Mouse (Mus musculus) kidney, postnatal 36 days (tissue): ENCODE results near the gene Rchy1.
A peak's percentile ranks its signal among the peaks of the same experiment; 100 is the strongest.

Source experiments
- DNase-seq, 2 experiments: peaks; one replicate each; pipeline ENCODE4 v3.0.0; 2021 to 2022; ENCODE audit warnings: mixed read lengths in 2 of 2

Rchy1 gene

DNA sequence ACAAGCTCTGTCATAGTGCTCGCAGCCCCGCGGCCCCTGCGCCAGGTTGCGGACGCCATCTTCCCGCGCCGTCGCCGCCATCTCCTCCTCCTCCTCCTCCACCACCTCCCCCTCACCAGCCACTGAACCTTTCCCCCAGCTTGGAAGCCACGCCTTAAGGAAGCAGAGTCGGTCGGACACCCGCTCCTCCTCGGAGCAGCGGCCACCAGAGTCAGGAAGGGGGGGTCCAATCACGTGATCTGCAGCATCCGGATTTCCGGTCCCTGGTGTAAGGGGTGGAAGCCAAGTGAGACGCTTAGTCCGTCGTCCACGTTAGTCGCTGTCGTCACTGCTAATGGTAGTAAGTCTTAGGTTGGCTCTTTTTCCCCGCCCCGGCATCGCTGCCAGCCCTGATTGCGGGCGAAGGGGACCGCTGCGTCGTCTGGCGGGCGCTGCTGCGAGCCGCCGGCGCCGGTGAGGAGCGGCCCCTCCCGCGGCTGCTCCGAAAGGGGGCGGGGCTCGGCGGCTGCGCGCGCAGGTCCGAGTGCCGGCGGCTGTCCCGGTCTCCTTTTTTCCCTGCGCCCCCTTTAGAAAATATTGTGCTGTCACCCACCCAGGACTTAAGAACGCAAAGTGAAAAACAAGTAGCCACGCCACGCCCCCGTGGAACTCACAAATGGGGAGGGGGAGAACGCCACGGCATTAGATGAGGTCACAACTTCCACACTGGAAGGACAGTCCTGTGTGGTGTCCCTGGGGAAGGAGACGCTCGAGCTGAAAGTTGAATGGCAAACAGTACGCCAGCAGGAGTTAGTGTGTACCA is at the start of gene Rchy1:
Gene Rchy1, minus strand, starts transcription at position 430 of the 802 bp plus-strand sequence.
- DNase-seq: peak; percentile 97 to 99

DNA sequence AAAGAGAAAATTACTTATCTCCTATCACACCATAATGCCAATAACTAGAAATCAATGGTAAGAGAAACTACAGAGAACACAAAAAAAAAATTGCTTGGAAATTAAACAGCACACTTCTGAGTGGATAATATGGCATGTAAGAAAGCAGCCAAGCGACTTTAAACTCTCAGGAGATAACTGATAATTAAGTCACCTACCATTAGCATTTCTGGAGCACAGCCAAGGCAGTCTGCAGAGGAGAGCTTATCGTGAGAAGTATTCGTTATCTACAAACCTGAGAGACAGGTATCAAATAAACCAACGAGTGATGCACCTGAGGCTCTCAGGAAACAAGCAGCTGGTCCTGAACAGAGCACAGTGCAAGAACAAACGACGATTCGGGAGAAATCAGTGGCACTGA is 48.9 kb upstream of the Rchy1 start:
- DNase-seq: no peak

DNA sequence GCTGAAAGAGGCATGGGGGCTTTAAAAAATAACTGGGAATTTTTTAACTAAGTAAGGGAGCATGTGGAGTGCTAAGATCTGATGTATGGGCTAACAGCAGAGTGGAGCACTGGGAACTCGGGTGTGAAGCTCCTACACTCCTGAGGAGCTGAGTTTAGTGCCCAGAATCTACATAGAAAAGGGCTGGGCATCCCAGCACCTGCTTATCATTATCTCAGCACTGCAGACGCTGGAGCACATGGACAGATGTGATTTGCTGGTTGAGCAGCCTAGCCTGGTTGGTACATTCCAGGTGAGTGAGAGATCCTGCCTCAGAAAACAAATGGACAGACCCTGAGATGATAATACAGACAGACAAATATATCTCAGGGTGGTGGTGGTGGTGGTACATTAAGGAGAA is 47.0 kb upstream of the Rchy1 start:
- no peak for DNase-seq

DNA sequence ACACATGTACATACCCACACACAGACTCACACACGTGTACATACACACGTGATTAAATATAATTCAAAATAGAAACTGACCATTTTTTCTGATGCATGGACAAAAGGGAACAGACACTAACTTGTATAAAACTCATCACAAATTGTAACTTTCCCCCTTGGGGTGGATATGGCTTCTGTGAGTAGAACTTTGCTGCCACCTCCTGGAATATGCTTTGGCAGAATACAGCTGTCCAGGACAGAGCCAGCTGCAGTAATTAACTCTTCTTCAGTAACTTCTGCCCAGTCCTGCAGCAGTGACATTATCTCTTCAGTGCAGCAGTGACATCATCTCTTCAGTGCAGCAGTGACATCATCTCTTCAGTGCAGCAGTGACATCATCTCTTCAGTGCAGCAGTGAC is 40.1 kb upstream of the Rchy1 start:
- peak in 1 of 2 experiments; percentile 34 for DNase-seq

- DNase-seq: peak; percentile 12 to 19
Observed at GRCm38 (mm10) chr5:92000770-92001169, 37.9 kb upstream of the Rchy1 start.

DNA sequence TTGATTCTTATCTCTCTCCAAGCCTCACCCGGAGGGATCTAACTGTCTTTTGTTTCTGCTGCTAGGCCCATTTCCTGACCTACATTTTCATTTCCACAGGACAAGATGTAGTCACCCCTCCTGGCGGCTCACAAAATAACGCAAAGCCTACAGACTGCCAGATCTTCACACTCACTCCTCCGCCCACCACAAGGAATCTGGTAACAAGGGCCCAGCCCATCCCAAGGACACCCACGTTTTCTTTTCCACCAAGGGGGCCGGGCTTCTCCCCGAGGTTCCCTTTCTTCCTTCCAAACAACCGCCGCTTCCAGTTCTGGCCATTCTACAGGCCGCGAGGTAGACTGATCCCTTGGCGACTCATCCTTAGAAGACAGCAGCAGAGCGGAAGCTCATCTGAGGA is 31.7 kb upstream of the Rchy1 start:
- peak in 1 of 2 experiments; percentile 3 for DNase-seq

DNA sequence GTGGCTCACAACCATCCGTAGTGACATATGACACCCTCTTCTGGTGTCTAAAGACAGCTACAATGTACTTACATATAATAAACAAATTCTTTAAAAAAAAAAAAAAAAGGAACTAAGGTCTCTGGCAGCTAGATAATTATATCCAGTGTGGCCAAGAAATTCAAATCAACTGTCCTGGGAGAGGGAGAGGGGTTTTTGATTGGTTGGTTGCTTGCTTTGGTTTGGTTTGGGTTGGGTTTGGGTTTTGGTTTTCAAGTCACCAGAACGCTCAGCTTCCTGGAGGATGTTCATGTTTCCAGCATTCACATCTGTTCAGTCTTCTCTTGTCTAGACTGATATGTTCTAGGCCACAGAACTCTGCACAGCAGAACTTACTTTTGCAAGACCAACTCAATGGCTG is 30.2 kb upstream of the Rchy1 start:
- no peak for DNase-seq

GRCm38 (mm10) chr5:91991191-91991937 is 28.5 kb upstream of the Rchy1 start:
- DNase-seq: no peak

DNA sequence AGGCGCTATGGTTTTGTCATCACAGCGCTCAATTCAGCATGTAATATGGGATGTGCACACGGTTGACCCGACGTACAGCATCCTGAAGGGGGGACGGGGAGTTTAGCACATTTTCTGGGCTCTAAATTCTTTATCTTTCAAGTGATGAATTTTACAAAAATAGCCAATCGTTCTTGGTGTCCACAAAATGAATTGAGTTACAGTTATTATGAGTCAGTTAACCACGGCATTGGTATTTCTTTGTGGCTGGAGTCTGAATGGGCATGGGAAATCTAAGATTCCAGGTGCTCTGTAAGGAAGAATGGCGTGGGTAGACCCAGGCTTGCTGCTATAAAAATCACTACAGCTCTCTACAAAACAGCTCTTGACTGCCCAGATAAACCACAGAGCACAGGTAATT is 26.4 kb upstream of the Rchy1 start:
- DNase-seq: no peak

DNA sequence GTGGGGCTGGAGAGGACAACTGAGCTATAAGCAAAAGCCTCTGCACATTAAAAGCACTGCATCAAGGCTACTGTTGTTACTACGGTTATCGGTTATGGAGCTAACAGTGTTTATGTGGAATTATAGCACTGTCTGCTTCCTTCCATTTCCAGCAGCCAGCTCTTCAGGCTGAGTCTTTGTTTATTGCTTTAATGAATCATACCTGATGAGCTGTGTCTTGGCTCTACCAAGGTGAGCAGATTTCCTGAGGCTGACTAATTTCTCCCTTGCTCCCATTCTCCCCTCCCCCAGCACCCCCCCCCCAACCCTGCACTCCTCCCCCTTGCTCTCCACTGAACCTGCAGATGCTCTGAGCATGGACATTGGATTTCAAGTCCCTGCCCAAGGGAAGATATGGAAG is 24.9 kb upstream of the Rchy1 start:
- no peak for DNase-seq

GRCm38 (mm10) chr5:91987236-91987635 is 24.4 kb upstream of the Rchy1 start, which contains the start of gene Odaph:
TSS of gene Odaph (plus strand) at chr5:91987475.
- DNase-seq: no peak

- no peak for DNase-seq
Observed at GRCm38 (mm10) chr5:91985721-91986120, 22.9 kb upstream of the Rchy1 start.

DNA sequence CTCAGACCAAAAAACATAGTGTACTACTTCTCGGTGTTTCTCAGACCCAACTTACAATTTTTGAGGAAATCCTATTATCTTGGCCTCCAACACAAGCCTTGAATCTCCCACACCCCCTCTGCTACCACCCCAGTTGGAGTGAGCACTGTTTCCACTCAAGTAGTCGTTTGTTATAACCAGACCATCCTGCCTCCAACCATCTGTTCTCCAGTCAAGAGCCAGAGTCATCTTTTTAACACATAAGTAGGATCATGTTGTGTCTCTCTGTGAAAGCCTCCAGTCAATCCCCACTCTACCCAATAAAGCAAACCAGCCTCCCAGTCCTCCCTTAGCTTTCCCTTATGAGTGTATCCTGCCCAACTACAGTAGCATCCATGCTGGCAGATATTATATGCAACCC is 20.6 kb upstream of the Rchy1 start:
- no peak for DNase-seq

DNA sequence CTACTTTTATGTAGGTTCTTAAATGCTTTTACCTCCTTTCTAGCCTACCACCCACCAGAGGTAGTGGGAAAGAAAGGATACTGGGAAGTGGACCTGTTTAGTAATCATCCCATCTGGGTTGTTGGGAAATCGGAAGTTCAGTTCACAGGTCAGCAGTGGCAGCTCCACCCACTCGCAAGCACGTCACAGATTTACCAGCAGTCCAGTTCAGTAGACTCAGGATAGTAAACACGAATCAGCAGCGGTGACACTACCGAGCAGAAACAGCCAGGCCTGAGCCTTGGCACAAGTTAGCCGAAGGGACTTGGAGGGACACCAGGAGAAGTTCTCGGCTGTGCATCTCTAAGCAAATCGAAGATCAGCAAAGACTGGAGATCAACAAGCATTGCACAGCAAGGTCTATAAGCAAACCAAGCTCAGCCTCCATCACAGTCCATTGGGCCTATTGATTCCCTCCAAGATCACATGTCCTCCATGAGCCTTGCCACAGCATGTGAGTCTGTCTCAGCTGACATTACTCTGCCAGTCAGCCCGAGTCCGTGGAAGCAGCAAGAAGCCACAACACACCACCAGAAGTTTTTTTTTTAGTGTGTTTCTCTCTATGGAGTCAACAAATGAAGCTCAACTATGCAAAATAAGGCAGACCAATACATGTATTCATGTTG is 18.4 kb upstream of the Rchy1 start:
- no peak for DNase-seq

- DNase-seq: no peak
Observed at GRCm38 (mm10) chr5:91977397-91977770, 14.5 kb upstream of the Rchy1 start.

DNA sequence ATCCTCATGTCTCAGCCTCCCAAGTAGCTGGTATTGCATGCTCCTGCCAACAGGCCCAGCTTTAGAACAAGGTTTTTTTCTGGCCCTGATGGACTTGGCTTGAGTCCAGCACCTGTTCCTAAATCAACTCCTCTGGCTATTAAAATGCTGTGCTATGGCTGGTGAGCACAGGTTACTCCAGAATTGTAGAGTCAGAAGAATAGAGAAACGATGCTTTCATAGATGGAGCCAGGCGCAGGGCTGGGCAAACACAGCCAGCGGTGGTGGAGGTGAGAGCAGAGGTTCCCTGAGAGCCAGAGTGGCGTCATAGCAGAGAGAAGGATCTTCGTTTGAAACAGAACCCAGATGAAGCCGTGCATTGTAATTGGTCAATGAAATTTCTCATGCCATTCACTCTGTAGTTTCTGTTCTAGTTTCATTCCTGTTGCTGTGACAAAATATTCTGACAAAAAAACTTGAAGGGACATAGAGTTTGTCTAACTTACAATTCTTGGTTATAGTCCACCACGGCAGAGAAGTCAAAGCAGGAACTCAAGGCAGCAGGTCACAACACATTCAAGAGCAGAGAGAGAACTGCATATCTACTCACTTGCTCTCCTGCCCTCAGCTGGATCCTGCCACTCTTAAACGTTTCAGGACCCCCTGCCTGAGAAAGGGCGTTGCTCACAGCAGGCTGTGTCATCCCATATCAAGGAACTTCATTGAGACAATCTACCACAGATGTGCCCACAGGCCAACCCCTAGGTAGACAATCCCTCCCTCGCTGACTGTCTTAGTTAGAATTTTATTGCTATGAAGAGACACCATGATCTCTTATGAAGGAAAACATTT is 13.9 kb upstream of the Rchy1 start:
- DNase-seq: no peak

GRCm38 (mm10) chr5:91975758-91976157 is 12.9 kb upstream of the Rchy1 start:
- no peak for DNase-seq

GRCm38 (mm10) chr5:91974002-91974401 is 11.1 kb upstream of the Rchy1 start:
- DNase-seq: no peak

GRCm38 (mm10) chr5:91972046-91972445 is 9.2 kb upstream of the Rchy1 start:
- DNase-seq: no peak

GRCm38 (mm10) chr5:91962259-91962638 is 619 bp downstream of the Rchy1 start:
- DNase-seq: no peak

GRCm38 (mm10) chr5:91961370-91961769 is 1.5 kb downstream of the Rchy1 start:
- peak; percentile 26 to 60 for DNase-seq

DNA sequence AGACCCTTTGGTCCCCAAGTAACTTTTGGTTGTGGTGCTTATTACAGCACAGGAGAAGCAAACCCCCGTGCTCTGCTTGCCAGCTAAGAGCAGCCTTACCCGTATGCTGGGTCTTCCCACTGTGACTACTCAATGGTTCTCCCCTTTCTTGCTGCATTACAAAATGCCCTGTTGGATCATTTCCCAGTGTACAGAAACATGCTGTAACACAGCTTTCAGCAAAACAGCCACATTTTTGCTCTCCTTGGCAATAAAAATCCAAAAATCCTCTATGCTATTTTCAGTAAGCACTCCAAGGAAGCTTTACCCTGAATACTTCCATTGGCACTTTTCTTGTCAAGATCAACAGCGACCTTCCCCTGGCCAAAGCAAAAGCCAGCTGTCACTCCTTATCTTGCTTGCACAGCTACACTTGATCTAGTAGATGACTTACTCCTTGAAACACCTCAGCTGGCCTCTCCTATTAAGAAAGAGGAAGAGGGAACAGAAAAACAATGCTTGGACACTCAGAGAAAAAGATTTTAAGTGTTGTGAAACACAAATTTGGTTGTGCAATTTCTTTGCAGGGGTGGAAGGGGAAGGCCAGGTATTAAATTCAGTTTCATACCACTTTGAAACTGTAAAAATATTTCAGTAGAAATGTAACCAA is 2.1 kb downstream of the Rchy1 start:
- DNase-seq: no peak
